Mouse (Mus musculus) limb, embryonic 15.5 days (tissue): ENCODE measurements around the gene Fgl2. TPM values are rescaled to one million over a fixed set of nuclear protein-coding genes. Genes with fewer than 3 reads are reported as not detected.
"Not testable (repeated sequence)": the region's sequence is repeated elsewhere in the genome, so short reads cannot be mapped to it uniquely, and the experiment has no call there.

Source experiments
- ATAC-seq: fragments of 200-750 bp; cut with Nextera tagmentation; 2 replicates; pipeline ENCODE4 v1.8.0; 2017; ENCODE audit warnings: low read depth, moderate TSS enrichment; ENCODE audit not compliant: insufficient number of reproducible peaks, low FRiP score, low TSS enrichment
- H3K27ac ChIP-seq: fragments of 300-500 bp; sonication (generic); 2 replicates; pipeline ENCODE4 v1.5.1; 2015; ENCODE audit warnings: moderate library complexity, mild to moderate bottlenecking, inconsistent platforms
- H3K27me3 ChIP-seq: fragments of 300-500 bp; sonication (generic); 2 replicates; pipeline ENCODE4 v1.6.1; 2015; ENCODE audit warnings: inconsistent platforms
- H3K36me3 ChIP-seq: fragments of 300-500 bp; sonication (generic); 2 replicates; pipeline ENCODE4 v1.6.1; 2015; ENCODE audit warnings: inconsistent platforms
- H3K4me1 ChIP-seq: fragments of 300-500 bp; sonication (generic); 2 replicates; pipeline ENCODE4 v1.6.1; 2015; ENCODE audit warnings: inconsistent platforms
- H3K4me2 ChIP-seq: fragments of 300-500 bp; sonication (generic); 2 replicates; pipeline ENCODE4 v1.6.1; 2015; ENCODE audit warnings: mild to moderate bottlenecking, inconsistent platforms
- H3K4me3 ChIP-seq: fragments of 300-500 bp; sonication (generic); 2 replicates; pipeline ENCODE4 v1.5.1; 2015; ENCODE audit warnings: mild to moderate bottlenecking, inconsistent platforms
- H3K9ac ChIP-seq: fragments of 300-500 bp; sonication (generic); 2 replicates; pipeline ENCODE4 v1.6.1; 2015; ENCODE audit warnings: inconsistent platforms
- H3K9me3 ChIP-seq: fragments of 300-500 bp; sonication (generic); 2 replicates; pipeline ENCODE4 v1.6.1; 2016; ENCODE audit warnings: inconsistent platforms
- WGBS: fragments of 180-500 bp; shearing (Covaris S2); methylation state at CpG from one replicate; pipeline ENCODE4 v1.1.7; 2015; 5-methylcytosine and 5-hydroxymethylcytosine counted together
- polyA plus RNA-seq: library from polyadenylated mRNA; unstranded; fragments of >200 nt; fragmentation: Nextera tagmentation; extraction: Ambion mirVana; gene quantifications from 2 replicates; pipeline ENCODE4 v1.2.1, GENCODE M21; 2015

Fgl2 gene
- polyA plus RNA-seq: 2.9 TPM in 2 replicates

DNA sequence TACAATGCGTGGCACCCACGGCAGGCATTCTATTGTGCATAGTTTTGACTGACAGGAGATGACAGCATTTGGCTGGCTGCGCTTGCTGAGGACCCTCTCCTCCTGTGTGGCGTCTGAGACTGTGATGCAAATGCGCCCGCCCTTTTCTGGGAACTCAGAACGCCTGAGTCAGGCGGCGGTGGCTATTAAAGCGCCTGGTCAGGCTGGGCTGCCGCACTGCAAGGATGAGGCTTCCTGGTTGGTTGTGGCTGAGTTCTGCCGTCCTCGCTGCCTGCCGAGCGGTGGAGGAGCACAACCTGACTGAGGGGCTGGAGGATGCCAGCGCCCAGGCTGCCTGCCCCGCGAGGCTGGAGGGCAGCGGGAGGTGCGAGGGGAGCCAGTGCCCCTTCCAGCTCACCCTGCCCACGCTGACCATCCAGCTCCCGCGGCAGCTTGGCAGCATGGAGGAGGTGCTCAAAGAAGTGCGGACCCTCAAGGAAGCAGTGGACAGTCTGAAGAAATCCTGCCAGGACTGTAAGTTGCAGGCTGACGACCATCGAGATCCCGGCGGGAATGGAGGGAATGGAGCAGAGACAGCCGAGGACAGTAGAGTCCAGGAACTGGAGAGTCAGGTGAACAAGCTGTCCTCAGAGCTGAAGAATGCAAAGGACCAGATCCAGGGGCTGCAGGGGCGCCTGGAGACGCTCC is at the start of gene Fgl2:
Gene Fgl2 (plus strand): TSS at position 150 of the 687 bp plus-strand sequence.
- no peaks in the 10 kb centered on the region for H3K9me3 ChIP-seq
- ATAC-seq: no peak
- peaks cover 11% of the 10 kb centered on the region; the same call in 1 of the 2 replicates for H3K27me3 ChIP-seq
- peak within 1 kb of the TSS; percentile 42 for H3K4me3 ChIP-seq
- 6% methylated on average over 31 of the region's 31 CpGs for WGBS
- peak within 1 kb of the TSS; percentile 27; the same call in 1 of the 2 replicates for H3K9ac ChIP-seq
- peak within 1 kb of the TSS; percentile 82 for H3K4me2 ChIP-seq
- H3K36me3 ChIP-seq: no peaks in the 10 kb centered on the region
- no peak within 1 kb of the TSS for H3K27ac ChIP-seq
- peaks cover 8% of the 10 kb centered on the region for H3K4me1 ChIP-seq

DNA sequence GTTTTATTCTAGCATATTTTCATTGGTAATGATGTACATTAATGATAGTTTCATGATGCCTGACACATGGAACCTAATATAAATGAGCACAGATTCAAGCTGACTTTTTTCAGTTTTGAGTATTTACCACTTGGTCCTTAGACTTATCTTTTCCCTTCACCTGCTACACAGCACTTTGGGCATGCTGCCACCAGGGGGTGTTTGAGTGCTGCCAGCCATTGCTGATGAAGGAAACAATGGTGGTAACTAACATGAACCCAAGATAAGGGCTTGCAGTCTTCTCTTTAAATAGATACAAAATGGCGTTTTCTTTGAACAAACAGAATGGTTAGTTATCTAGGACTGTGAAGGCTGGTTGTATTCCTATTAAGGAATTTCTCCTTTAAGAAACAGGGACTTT is 45.9 kb upstream of the Fgl2 start:
- H3K9me3 ChIP-seq: no peaks in the 10 kb centered on the region
- no peaks in the 10 kb centered on the region for H3K27me3 ChIP-seq
- 48% methylated on average over 1 of the region's 1 CpGs for WGBS
- ATAC-seq: no peak
- H3K9ac ChIP-seq: no peak overlapping the region
- peaks cover 11% of the 10 kb centered on the region; the same call in 1 of the 2 replicates for H3K4me1 ChIP-seq
- H3K27ac ChIP-seq: no peak overlapping the region
- no peak overlapping the region for H3K4me3 ChIP-seq
- no peaks in the 10 kb centered on the region for H3K36me3 ChIP-seq
- H3K4me2 ChIP-seq: no peak overlapping the region

DNA sequence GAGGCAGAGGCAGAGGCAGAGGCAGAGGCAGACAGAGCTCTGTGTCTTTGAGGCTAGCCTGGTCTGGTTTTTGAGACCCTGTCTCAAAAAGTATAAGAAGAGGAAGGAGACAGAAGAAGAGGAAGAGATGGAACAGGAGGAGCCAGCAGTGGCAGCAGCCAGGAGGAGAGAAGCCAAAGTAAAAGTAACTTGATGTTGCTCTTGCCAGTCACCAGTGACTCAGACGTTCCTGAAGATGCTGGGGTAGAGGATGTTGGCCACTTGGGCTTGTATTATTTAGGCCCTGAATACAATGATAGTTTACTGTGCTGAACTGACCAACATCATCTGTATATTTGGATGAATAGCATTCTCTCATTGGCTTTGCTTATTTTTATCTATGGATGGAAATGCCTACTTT is 43.9 kb upstream of the Fgl2 start:
- no peaks in the 10 kb centered on the region for H3K9me3 ChIP-seq
- H3K4me2 ChIP-seq: no peak overlapping the region
- WGBS: 88% methylated on average over 1 of the region's 1 CpGs
- no peaks in the 10 kb centered on the region for H3K27me3 ChIP-seq
- H3K4me3 ChIP-seq: no peak overlapping the region
- no peak overlapping the region for H3K9ac ChIP-seq
- no peak overlapping the region for H3K27ac ChIP-seq
- H3K36me3 ChIP-seq: no peaks in the 10 kb centered on the region
- H3K4me1 ChIP-seq: peaks cover 11% of the 10 kb centered on the region; the same call in 1 of the 2 replicates
- no peak for ATAC-seq

GRCm38 (mm10) chr5:21329672-21330665 is 42.5 kb upstream of the Fgl2 start:
- Histone ChIP-seq H3K4me1 (peaks cover 11% of the 10 kb centered on the region; the same call in 1 of the 2 replicates), H3K36me3 (no peaks in the 10 kb centered on the region), H3K27me3 (no peaks in the 10 kb centered on the region), H3K4me3 (no peak overlapping the region), H3K27ac (no peak overlapping the region), H3K9me3 (no peaks in the 10 kb centered on the region), H3K9ac (no peak overlapping the region), H3K4me2 (no peak overlapping the region)
- no peak for ATAC-seq
- 55% methylated on average over 11 of the region's 11 CpGs for WGBS

DNA sequence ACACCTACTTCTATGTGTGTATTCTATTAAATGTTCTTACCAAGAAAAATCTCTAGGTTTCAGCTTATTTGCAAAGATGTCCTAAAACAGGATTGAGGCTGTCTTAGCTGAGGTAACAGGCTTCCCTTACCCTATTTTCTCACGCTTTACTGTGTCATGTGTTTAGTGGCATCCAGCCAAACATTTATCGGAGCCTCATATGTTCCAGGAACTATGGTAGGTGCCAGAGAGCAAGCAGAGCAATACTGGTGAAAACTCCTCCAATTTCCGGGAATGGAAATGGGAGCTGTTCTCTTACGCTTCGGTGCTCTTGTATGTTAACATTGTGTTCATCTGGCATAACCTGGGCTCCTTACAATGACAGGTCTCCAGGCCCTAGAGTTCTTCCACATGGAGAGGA is 40.8 kb upstream of the Fgl2 start:
- no peak overlapping the region for H3K4me3 ChIP-seq
- no peak overlapping the region for H3K27ac ChIP-seq
- no peaks in the 10 kb centered on the region for H3K27me3 ChIP-seq
- no peaks in the 10 kb centered on the region for H3K9me3 ChIP-seq
- ATAC-seq: no peak
- H3K4me2 ChIP-seq: no peak overlapping the region
- WGBS: 46% methylated on average over 5 of the region's 5 CpGs
- H3K9ac ChIP-seq: no peak overlapping the region
- peaks cover 11% of the 10 kb centered on the region; the same call in 1 of the 2 replicates for H3K4me1 ChIP-seq
- no peaks in the 10 kb centered on the region for H3K36me3 ChIP-seq

DNA sequence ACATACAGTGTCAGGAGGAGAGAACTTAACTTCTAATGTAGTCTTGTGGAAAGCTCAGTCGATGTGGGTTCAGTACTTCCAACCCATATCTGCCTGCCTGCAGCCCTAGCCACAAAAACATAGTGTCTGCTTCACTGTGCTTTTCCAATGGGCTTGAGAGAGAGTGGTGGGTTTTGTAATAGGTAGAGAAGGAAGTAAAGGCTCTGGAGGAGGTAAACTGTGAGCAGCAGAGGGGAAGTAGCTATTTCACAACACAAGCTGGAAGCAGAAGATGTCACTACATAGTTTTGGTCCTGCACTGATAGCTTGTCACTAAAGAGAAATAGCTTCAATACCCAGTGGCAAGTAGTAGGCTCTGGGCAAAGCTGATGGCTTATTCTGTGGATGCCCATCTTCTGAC is 40.3 kb upstream of the Fgl2 start:
- Histone ChIP-seq H3K4me1 (peaks cover 11% of the 10 kb centered on the region; the same call in 1 of the 2 replicates), H3K4me2 (no peak overlapping the region), H3K27me3 (no peaks in the 10 kb centered on the region), H3K36me3 (no peaks in the 10 kb centered on the region), H3K9me3 (no peaks in the 10 kb centered on the region), H3K4me3 (no peak overlapping the region), H3K9ac (no peak overlapping the region), H3K27ac (no peak overlapping the region)
- 84% methylated on average over 1 of the region's 1 CpGs for WGBS
- no peak for ATAC-seq

- H3K9me3 ChIP-seq, H3K36me3 ChIP-seq, H3K27me3 ChIP-seq, H3K4me1 ChIP-seq, ATAC-seq, H3K4me2 ChIP-seq, H3K9ac ChIP-seq, H3K27ac ChIP-seq, H3K4me3 ChIP-seq: not testable (repeated sequence)
These were observed 30.2 kb upstream of the Fgl2 start for GRCm38 (mm10) chr5:21342265-21342664.

DNA sequence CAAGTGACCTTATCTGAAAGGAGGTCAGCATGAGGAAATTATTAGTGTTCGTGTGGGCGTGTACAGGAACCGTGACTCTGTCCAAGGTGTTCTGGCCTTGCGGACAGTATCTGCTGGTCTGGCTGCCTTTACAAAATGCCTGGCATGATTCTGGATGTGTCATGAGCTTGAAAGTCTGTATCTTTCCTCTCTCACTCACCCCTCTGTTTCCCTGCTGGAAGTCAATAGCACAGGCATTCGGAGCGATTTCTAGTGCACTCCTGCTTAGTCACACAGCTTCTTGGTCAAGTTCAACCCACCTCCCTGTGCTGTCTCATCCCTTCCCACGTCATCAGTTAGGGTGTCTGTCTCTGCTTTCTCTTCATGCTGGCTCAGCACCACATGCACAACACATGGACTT is 24.1 kb upstream of the Fgl2 start:
- no peak overlapping the region for H3K9ac ChIP-seq
- no peak overlapping the region for H3K27ac ChIP-seq
- WGBS: 76% methylated on average over 7 of the region's 7 CpGs
- no peak overlapping the region for H3K4me3 ChIP-seq
- no peaks in the 10 kb centered on the region for H3K27me3 ChIP-seq
- no peaks in the 10 kb centered on the region for H3K4me1 ChIP-seq
- H3K4me2 ChIP-seq: no peak overlapping the region
- H3K36me3 ChIP-seq: no peaks in the 10 kb centered on the region
- H3K9me3 ChIP-seq: no peaks in the 10 kb centered on the region
- ATAC-seq: no peak

GRCm38 (mm10) chr5:21351678-21352077 is 20.8 kb upstream of the Fgl2 start:
- ATAC-seq: no peak
- Histone ChIP-seq H3K9me3 (no peaks in the 10 kb centered on the region), H3K27me3 (no peaks in the 10 kb centered on the region), H3K9ac (no peak overlapping the region), H3K4me2 (no peak overlapping the region), H3K27ac (no peak overlapping the region), H3K4me1 (no peaks in the 10 kb centered on the region), H3K36me3 (no peaks in the 10 kb centered on the region), H3K4me3 (no peak overlapping the region)

GRCm38 (mm10) chr5:21358648-21359047 is 13.8 kb upstream of the Fgl2 start:
- H3K27me3 ChIP-seq: no peaks in the 10 kb centered on the region
- no peaks in the 10 kb centered on the region for H3K4me1 ChIP-seq
- no peak overlapping the region for H3K4me2 ChIP-seq
- no peaks in the 10 kb centered on the region for H3K36me3 ChIP-seq
- no peak overlapping the region for H3K4me3 ChIP-seq
- H3K27ac ChIP-seq: no peak overlapping the region
- 79% methylated on average over 3 of the region's 3 CpGs for WGBS
- no peak overlapping the region for H3K9ac ChIP-seq
- no peak for ATAC-seq
- H3K9me3 ChIP-seq: no peaks in the 10 kb centered on the region

DNA sequence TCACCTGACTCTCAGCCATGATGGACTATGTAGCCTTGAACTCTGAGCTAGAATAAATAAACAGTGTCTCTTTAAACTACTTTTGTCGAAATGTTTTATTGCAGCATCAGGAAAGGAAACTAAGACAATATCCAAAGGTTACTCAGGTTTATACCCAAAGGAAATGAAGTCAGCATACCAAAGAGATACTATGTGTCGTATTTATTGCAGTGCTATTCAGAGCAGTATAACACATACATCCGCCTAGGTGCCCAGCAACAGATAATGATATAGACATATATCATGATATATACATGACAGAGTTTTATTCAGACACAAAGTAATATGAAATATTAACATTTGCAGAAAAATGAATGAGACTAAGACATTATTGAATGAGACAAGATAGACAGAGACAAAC is 9.1 kb upstream of the Fgl2 start:
- no peaks in the 10 kb centered on the region for H3K27me3 ChIP-seq
- no peak overlapping the region for H3K27ac ChIP-seq
- H3K4me2 ChIP-seq: no peak overlapping the region
- H3K4me3 ChIP-seq: no peak overlapping the region
- no peak overlapping the region for H3K9ac ChIP-seq
- no peaks in the 10 kb centered on the region for H3K4me1 ChIP-seq
- no peak for ATAC-seq
- no peaks in the 10 kb centered on the region for H3K9me3 ChIP-seq
- 73% methylated on average over 3 of the region's 3 CpGs for WGBS
- H3K36me3 ChIP-seq: no peaks in the 10 kb centered on the region
